Mouse (Mus musculus) lung, embryonic 16.5 days (tissue): Measurements from ENCODE around the gene Gm7356. TPM values are rescaled to one million over a fixed set of nuclear protein-coding genes. Genes with fewer than 3 reads are reported as not detected.
"Not testable (repeated sequence)": the region's sequence is repeated elsewhere in the genome, so short reads cannot be mapped to it uniquely, and the experiment has no call there.

Experiments
- ATAC-seq: fragments of 200-750 bp; cut with Nextera tagmentation; 2 replicates; pipeline ENCODE4 v1.8.0; 2017; ENCODE audit warnings: low read depth, mild to moderate bottlenecking, moderate library complexity
- H3K27ac ChIP-seq: fragments of 300-500 bp; sonication (generic); 2 replicates; pipeline ENCODE4 v1.5.1; 2014; ENCODE audit warnings: mild to moderate bottlenecking, control low read depth, low read length
- H3K27me3 ChIP-seq: fragments of 300-500 bp; sonication (generic); 2 replicates; pipeline ENCODE4 v1.6.1; 2014; ENCODE audit warnings: low read depth, low read length, mixed read lengths; ENCODE audit not compliant: control insufficient read depth, insufficient read depth
- H3K36me3 ChIP-seq: fragments of 300-500 bp; sonication (generic); 2 replicates; pipeline ENCODE4 v1.6.1; 2014; ENCODE audit warnings: low read length; ENCODE audit not compliant: control insufficient read depth, insufficient read depth
- H3K4me1 ChIP-seq: fragments of 300-500 bp; sonication (generic); replicated peaks from 2 replicates; pipeline ENCODE4 v1.6.1; 2014; ENCODE audit warnings: low read length, mixed read lengths; ENCODE audit not compliant: control insufficient read depth, insufficient read depth
- H3K4me2 ChIP-seq: fragments of 300-500 bp; sonication (generic); 2 replicates; pipeline ENCODE4 v1.6.1; 2014; ENCODE audit warnings: low read depth, low read length, control low read depth
- H3K4me3 ChIP-seq: fragments of 300-500 bp; sonication (generic); 2 replicates; pipeline ENCODE4 v1.5.1; 2014; ENCODE audit warnings: mild to moderate bottlenecking, low read length, control low read depth
- H3K9ac ChIP-seq: fragments of 300-500 bp; sonication (generic); 2 replicates; pipeline ENCODE4 v1.6.1; 2014; ENCODE audit warnings: low read length, control low read depth
- H3K9me3 ChIP-seq: fragments of 300-500 bp; sonication (generic); 2 replicates; pipeline ENCODE4 v1.6.1; 2016; ENCODE audit warnings: low read length; ENCODE audit not compliant: control insufficient read depth
- WGBS: fragments of 180-500 bp; shearing (Covaris S2); extraction: QIAGEN DNeasy Blood & Tissue Kit; methylation state at CpG from one replicate; pipeline ENCODE4 v1.1.7; 2014; 5-methylcytosine and 5-hydroxymethylcytosine counted together
- polyA plus RNA-seq: library from polyadenylated mRNA; unstranded; fragments of >200 nt; fragmentation: Nextera tagmentation; extraction: Ambion mirVana; gene quantifications from 2 replicates; pipeline ENCODE4 v1.2.1, GENCODE M21; 2015

Gm7356 gene
- polyA plus RNA-seq: not detected in 2 replicates

DNA sequence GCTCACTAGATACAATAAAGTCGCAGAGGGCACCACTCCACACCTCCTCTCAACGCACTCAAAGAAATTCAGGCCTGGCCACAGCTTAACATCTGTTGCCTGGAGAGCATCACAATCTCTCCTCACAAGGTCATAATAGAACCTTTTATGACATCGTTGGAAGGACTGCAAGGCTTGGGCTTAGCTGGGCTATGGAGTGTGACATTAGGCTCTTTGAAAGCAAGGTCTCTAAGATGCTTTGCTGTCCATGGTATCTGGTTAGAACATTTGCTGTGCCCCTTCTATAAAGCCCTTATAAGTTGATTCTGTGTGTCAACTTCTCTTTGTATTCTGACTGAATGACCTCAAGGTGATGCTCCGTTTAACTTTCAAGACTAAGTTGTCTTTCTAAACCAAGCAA, at the start of gene Gm7356:
Gene Gm7356, minus strand, starts transcription at position 101 of the 400 bp plus-strand sequence.
- not testable (repeated sequence) for H3K27me3 ChIP-seq, H3K36me3 ChIP-seq, H3K4me3 ChIP-seq, ATAC-seq, H3K4me1 ChIP-seq, H3K4me2 ChIP-seq, H3K9me3 ChIP-seq, H3K27ac ChIP-seq, H3K9ac ChIP-seq
- WGBS: 81% methylated on average over 3 of the region's 4 CpGs

DNA sequence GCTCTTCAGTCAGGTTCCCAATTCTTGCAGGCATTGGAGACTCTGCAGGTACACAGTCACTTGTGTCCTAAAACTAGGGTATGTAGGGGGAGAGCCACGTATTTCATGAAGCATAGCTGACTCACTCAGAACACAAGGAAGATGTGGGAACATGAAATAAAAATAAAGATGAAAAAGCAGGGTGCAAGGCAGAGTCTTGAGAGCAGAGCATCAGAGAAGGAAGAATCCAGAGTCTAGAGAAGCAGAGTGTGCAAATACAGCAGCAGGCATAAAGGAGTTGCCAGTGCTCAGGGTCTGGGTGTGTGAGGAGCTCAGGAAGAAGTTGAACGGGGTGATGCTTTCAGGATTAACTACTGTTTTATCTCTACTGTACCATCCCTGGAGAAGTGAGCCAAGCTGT, 38.4 kb upstream of the Gm7356 start:
- not testable (repeated sequence) for ATAC-seq, H3K27ac ChIP-seq, H3K9ac ChIP-seq, H3K36me3 ChIP-seq, H3K4me2 ChIP-seq, H3K9me3 ChIP-seq, H3K4me1 ChIP-seq, H3K27me3 ChIP-seq, H3K4me3 ChIP-seq
- 58% methylated on average over 1 of the region's 2 CpGs for WGBS

DNA sequence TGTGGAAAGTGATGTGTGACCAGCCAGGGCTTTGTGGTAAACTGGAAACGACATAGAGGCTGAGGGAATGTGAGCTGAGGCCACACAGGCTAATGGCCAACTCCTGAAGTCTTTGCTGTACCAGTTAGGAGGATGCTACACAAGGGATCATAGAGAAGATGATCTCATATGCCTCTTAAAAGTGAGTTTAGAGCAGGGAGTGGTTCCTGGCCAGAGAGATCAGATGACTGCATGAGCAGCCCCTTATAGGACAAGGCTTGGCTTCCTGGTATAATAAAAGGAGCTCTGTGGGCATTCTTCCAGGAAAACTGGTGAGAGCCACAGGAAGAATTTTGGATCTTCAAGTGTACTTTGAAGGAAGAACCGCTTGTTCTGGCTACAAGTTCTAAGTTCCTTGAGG, 33.5 kb upstream of the Gm7356 start:
- ATAC-seq, H3K9ac ChIP-seq, H3K4me1 ChIP-seq, H3K27me3 ChIP-seq, H3K4me3 ChIP-seq, H3K36me3 ChIP-seq, H3K27ac ChIP-seq, H3K4me2 ChIP-seq, H3K9me3 ChIP-seq: not testable (repeated sequence)
- 30% methylated on average over 1 of the region's 2 CpGs for WGBS

DNA sequence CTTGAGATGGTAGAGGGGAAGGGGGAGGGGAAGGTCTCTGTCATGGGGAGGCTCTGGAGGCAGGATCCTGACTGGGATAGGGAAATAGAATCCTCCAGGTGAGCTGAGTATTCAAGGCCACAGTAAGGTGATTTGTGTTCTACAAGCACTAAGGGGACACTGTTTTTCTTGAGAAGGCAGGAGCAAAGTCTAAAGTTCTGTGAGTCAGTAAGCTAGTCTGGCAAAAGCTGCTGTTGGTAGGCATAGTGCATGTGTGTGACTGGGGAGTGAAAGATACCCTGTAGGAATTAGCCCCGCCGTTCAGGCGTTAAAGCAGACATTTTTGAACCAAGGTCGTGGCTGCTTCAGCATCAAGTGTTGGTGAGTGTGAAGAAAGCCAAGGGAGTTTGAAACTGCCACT, 32.6 kb upstream of the Gm7356 start:
- H3K9ac ChIP-seq, ATAC-seq, H3K9me3 ChIP-seq, H3K27ac ChIP-seq, H3K4me1 ChIP-seq, H3K4me2 ChIP-seq, H3K4me3 ChIP-seq, H3K27me3 ChIP-seq, H3K36me3 ChIP-seq: not testable (repeated sequence)
- WGBS: 45% methylated on average over 2 of the region's 4 CpGs

DNA sequence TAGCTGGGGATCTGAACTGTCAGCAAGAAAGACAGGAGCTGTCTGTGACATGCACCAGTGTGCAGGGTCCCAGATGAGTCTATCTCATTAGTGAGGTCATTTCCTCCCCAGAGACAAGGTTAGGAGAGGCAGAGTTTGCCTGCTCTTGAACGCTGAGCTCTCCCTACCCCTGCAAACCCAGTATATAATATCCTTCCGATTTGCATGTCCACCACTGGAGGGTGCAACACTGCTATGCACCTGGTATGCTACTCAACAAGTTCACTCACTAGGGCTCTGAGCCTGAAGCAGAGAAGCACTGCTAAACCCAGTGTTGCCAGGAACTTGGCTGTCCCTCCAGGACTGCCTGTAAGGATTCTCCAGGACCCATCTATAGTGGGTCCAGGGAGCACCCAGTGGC, 10.1 kb downstream of the Gm7356 start:
- 53% methylated on average over 2 of the region's 2 CpGs for WGBS
- not testable (repeated sequence) for H3K4me1 ChIP-seq, ATAC-seq, H3K4me2 ChIP-seq, H3K9ac ChIP-seq, H3K27me3 ChIP-seq, H3K9me3 ChIP-seq, H3K36me3 ChIP-seq, H3K4me3 ChIP-seq, H3K27ac ChIP-seq

DNA sequence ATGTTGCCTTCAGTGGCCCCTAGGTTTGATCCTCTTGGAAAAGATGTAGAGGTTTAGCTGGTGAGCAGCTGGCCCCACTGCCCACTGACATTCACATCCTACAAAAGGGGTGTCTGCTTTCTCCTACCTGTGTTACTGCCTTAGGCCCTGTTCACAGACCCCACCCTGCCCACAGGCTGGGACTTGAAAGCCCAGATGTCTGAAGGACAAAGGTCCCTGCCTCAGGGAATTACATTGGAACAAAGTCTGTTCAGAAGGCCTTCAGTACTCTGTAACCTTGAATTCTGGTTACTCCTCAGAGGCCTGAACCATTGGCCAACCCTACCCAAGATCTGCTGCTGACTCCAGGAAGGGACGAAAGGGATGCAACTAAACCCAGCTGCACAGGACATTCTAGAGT, 15.8 kb downstream of the Gm7356 start:
- H3K36me3 ChIP-seq: no peaks in the 10 kb centered on the region
- H3K4me3 ChIP-seq: no peak overlapping the region
- WGBS: 83% methylated on average over 1 of the region's 1 CpGs
- no peaks in the 10 kb centered on the region for H3K27me3 ChIP-seq
- H3K9me3 ChIP-seq: no peaks in the 10 kb centered on the region
- no peaks in the 10 kb centered on the region for H3K4me1 ChIP-seq
- no peak overlapping the region for H3K9ac ChIP-seq
- no peak for ATAC-seq
- H3K4me2 ChIP-seq: no peak overlapping the region
- H3K27ac ChIP-seq: no peak overlapping the region

DNA sequence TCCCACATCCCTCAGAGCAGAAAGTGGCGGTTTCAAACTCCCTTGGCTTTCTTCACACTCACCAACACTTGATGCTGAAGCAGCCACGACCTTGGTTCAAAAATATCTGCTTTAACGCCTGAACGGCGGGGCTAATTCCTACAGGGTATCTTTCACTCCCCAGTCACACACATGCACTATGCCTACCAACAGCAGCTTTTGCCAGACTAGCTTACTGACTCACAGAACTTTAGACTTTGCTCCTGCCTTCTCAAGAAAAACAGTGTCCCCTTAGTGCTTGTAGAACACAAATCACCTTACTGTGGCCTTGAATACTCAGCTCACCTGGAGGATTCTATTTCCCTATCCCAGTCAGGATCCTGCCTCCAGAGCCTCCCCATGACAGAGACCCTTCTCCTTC, 32.7 kb downstream of the Gm7356 start:
- H3K4me3 ChIP-seq, H3K9me3 ChIP-seq, ATAC-seq, H3K9ac ChIP-seq, H3K27ac ChIP-seq, H3K4me1 ChIP-seq, H3K4me2 ChIP-seq, H3K27me3 ChIP-seq, H3K36me3 ChIP-seq: not testable (repeated sequence)
- WGBS: 80% methylated on average over 4 of the region's 5 CpGs

DNA sequence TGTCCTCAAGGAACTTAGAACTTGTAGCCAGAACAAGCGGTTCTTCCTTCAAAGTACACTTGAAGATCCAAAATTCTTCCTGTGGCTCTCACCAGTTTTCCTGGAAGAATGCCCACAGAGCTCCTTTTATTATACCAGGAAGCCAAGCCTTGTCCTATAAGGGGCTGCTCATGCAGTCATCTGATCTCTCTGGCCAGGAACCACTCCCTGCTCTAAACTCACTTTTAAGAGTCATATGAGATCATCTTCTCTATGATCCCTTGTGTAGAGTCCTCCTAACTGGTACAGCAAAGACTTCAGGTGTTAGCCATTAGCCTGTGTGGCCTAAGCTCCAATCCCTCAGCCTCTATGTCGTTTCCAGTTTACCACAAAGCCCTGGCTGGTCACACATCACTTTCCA, 33.6 kb downstream of the Gm7356 start:
- not testable (repeated sequence) for H3K27me3 ChIP-seq, H3K4me3 ChIP-seq, H3K27ac ChIP-seq, H3K9me3 ChIP-seq, H3K4me2 ChIP-seq, ATAC-seq, H3K36me3 ChIP-seq, H3K9ac ChIP-seq, H3K4me1 ChIP-seq
- 69% methylated on average over 1 of the region's 2 CpGs for WGBS

DNA sequence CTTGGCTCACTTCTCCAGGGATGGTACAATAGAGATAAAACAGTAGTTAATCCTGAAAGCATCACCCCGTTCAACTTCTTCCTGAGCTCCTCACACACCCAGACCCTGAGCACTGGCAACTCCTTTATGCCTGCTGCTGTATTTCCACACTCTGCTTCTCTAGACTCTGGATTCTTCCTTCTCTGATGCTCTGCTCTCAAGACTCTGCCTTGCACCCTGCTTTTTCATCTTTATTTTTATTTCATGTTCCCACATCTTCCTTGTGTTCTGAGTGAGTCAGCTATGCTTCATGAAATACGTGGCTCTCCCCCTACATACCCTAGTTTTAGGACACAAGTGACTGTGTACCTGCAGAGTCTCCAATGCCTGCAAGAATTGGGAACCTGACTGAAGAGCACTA, 38.5 kb downstream of the Gm7356 start:
- H3K4me3 ChIP-seq, H3K4me2 ChIP-seq, H3K36me3 ChIP-seq, ATAC-seq, H3K27ac ChIP-seq, H3K4me1 ChIP-seq, H3K9me3 ChIP-seq, H3K27me3 ChIP-seq, H3K9ac ChIP-seq: not testable (repeated sequence)
- WGBS: 69% methylated on average over 1 of the region's 2 CpGs

DNA sequence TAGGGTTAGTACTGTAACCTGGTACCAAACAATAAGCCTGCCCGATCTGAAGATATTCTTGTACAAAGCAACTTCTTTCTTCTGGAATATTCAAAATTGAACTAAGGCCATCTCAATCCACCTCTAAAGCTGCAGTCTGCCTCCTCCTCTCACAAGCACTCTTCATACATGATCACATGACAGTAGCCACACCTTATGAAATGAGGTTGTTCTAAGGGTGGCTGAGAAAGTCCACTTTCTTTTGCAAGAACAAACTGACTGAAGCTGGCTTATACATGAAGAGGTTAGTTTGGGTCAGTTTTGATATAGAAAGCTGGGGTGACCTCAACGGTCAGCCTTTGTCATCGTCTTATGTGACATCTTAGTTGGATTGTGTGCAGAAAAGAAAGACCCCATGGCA, 41.3 kb downstream of the Gm7356 start:
- not testable (repeated sequence) for H3K27ac ChIP-seq, H3K36me3 ChIP-seq, H3K4me3 ChIP-seq, ATAC-seq, H3K4me2 ChIP-seq, H3K4me1 ChIP-seq, H3K9me3 ChIP-seq, H3K27me3 ChIP-seq, H3K9ac ChIP-seq
- WGBS: 89% methylated on average over 3 of the region's 3 CpGs
